Mouse (Mus musculus): ENCODE measurements around the gene Umad1.

Umad1 gene

GRCm38 (mm10) chr6:8472915-8473314 is 213.8 kb downstream of the Umad1 start:
- DNase-seq (ENCODE audit: extremely low read depth, low read depth), result no peak

- DNase-seq (ENCODE audit: extremely low read depth, low read depth), result no peak
Observed at GRCm38 (mm10) chr6:8473498-8473897, 214.4 kb downstream of the Umad1 start.

- no peak for DNase-seq (ENCODE audit: extremely low read depth, low read depth)
Observed at GRCm38 (mm10) chr6:8474316-8474715, 215.2 kb downstream of the Umad1 start.

GRCm38 (mm10) chr6:8474820-8475219 is 215.7 kb downstream of the Umad1 start:
- no peak for DNase-seq (ENCODE audit: extremely low read depth, low read depth)

- DNase-seq (ENCODE audit: extremely low read depth, low read depth), result no peak
Observed at GRCm38 (mm10) chr6:8479176-8479575, 220.1 kb downstream of the Umad1 start.

- peak; percentile 37 for DNase-seq (ENCODE audit: extremely low read depth, low read depth)
Observed at GRCm38 (mm10) chr6:8484437-8485275, 225.6 kb downstream of the Umad1 start.

- no peak for DNase-seq (ENCODE audit: extremely low read depth, low read depth)
Observed at GRCm38 (mm10) chr6:8485414-8486175, 226.5 kb downstream of the Umad1 start.

GRCm38 (mm10) chr6:8486391-8487043 is 227.4 kb downstream of the Umad1 start:
- no peak for DNase-seq (ENCODE audit: extremely low read depth, low read depth)

- DNase-seq (ENCODE audit: extremely low read depth, low read depth), result peak; percentile 89
Observed at GRCm38 (mm10) chr6:8487044-8487853, 228.2 kb downstream of the Umad1 start.

GRCm38 (mm10) chr6:8488249-8488648 is 229.2 kb downstream of the Umad1 start:
- DNase-seq (ENCODE audit: extremely low read depth, low read depth), result peak; percentile 48

- no peak for DNase-seq (ENCODE audit: extremely low read depth, low read depth)
Observed at GRCm38 (mm10) chr6:8489266-8489665, 230.2 kb downstream of the Umad1 start.

GRCm38 (mm10) chr6:8489938-8490585 is 231.0 kb downstream of the Umad1 start:
- no peak for DNase-seq (ENCODE audit: extremely low read depth, low read depth)

GRCm38 (mm10) chr6:8492248-8492647 is 233.2 kb downstream of the Umad1 start:
- DNase-seq (ENCODE audit: extremely low read depth, low read depth), result no peak

- DNase-seq (ENCODE audit: extremely low read depth, low read depth), result no peak
Observed at GRCm38 (mm10) chr6:8495109-8495826, 236.2 kb downstream of the Umad1 start.

GRCm38 (mm10) chr6:8495827-8496222 is 236.7 kb downstream of the Umad1 start:
- DNase-seq (ENCODE audit: extremely low read depth, low read depth), result no peak

GRCm38 (mm10) chr6:8497234-8497867 is 238.3 kb downstream of the Umad1 start:
- DNase-seq (ENCODE audit: extremely low read depth, low read depth), result no peak

- no peak for DNase-seq (ENCODE audit: extremely low read depth, low read depth)
Observed at GRCm38 (mm10) chr6:8497868-8498257, 238.8 kb downstream of the Umad1 start.

GRCm38 (mm10) chr6:8498961-8499360 is 239.9 kb downstream of the Umad1 start:
- DNase-seq (ENCODE audit: extremely low read depth, low read depth), result no peak

GRCm38 (mm10) chr6:8503953-8504352 is 244.9 kb downstream of the Umad1 start:
- DNase-seq (ENCODE audit: extremely low read depth, low read depth), result no peak
